Mouse (Mus musculus) embryonic facial prominence, embryonic 10.5 days (tissue): ENCODE measurements at regions not wholly inside any gene's neighbourhood (a gene's known extent, or its start where the extent isn't known, plus 50 kb on each side); places are given as distances from the start of the nearest gene placed in this dataset.

Source experiments
- DNase-seq: peaks from one replicate; pipeline ENCODE4 v3.0.0-alpha.2; 2017; ENCODE audit warnings: low spot score
- H3K27ac ChIP-seq: fragments of 300-500 bp; sonication (generic); replicated peaks from 2 replicates; pipeline ENCODE4 v1.5.1; 2016; ENCODE audit warnings: mild to moderate bottlenecking
- H3K27me3 ChIP-seq: fragments of 300-500 bp; sonication (generic); replicated peaks from 2 replicates; pipeline ENCODE4 v1.6.1; 2016; ENCODE audit warnings: low read depth, mild to moderate bottlenecking; ENCODE audit not compliant: poor library complexity, severe bottlenecking
- H3K36me3 ChIP-seq: fragments of 300-500 bp; sonication (generic); replicated peaks from 2 replicates; pipeline ENCODE4 v1.6.1; 2016; ENCODE audit warnings: mild to moderate bottlenecking, moderate library complexity
- H3K4me1 ChIP-seq: fragments of 300-500 bp; sonication (generic); 2 replicates; pipeline ENCODE4 v1.6.1; 2016
- H3K4me3 ChIP-seq: fragments of 300-500 bp; sonication (generic); 2 replicates; pipeline ENCODE4 v1.5.1; 2016; ENCODE audit warnings: mild to moderate bottlenecking, moderate library complexity
- H3K9me3 ChIP-seq: fragments of 300-500 bp; sonication (generic); 2 replicates; pipeline ENCODE4 v1.6.1; 2016; ENCODE audit warnings: mild to moderate bottlenecking
- WGBS: fragments of 180-500 bp; shearing (Covaris S2); methylation state at CpG from one replicate; pipeline ENCODE4 v1.1.7; 2016; 5-methylcytosine and 5-hydroxymethylcytosine counted together

- no peaks in the 10 kb centered on the region for H3K36me3 ChIP-seq
- no peak overlapping the region for H3K4me3 ChIP-seq
- H3K27ac ChIP-seq, result no peak overlapping the region
- peaks cover 15% of the 10 kb centered on the region for H3K4me1 ChIP-seq
- 86% methylated on average over 4 of the region's 4 CpGs for WGBS
- 0 out of 2 replicates have a peak, but pooled peaks cover 9% of the 10 kb centered on the region for H3K27me3 ChIP-seq
- H3K9me3 ChIP-seq, result no peaks in the 10 kb centered on the region
- DNase-seq, result no peak
Observed at GRCm38 (mm10) chr9:59188411-59188810, 102.9 kb upstream of the Adpgk start.

GRCm38 (mm10) chr9:59186326-59186725, 105.0 kb upstream of the Adpgk start:
- H3K27ac ChIP-seq, result no peak overlapping the region
- H3K4me1 ChIP-seq, result peaks cover 15% of the 10 kb centered on the region
- no peak overlapping the region for H3K4me3 ChIP-seq
- DNase-seq, result peak; percentile 39
- WGBS, result 38% methylated on average over 4 of the region's 4 CpGs
- no peaks in the 10 kb centered on the region for H3K9me3 ChIP-seq
- no peaks in the 10 kb centered on the region for H3K36me3 ChIP-seq
- H3K27me3 ChIP-seq, result 0 out of 2 replicates have a peak, but pooled peaks cover 14% of the 10 kb centered on the region

DNA sequence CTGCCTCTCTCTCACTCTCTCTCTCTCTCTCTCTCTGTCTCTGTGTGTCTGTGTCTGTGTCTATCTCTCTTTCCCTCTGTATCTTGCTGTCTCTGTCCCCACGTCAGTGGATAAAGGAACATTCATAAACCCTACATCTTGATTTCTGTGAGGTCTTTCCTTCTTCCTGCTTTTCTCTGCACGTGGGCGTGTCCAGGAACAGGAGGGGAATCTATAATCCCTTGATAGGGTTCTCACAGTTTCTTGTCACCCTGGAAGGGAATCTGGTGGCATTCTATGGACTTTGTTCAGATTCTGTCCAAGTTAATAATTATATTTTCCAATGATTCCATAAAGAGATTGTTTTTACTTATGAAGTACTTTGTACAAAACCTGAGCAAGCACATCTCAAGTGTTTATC, 107.3 kb upstream of the Adpgk start:
- DNase-seq, result no peak
- Histone ChIP-seq H3K27ac (no peak overlapping the region), H3K27me3 (0 out of 2 replicates have a peak, but pooled peaks cover 14% of the 10 kb centered on the region), H3K9me3 (no peaks in the 10 kb centered on the region), H3K4me1 (peaks cover 15% of the 10 kb centered on the region), H3K36me3 (no peaks in the 10 kb centered on the region), H3K4me3 (no peak overlapping the region)
- WGBS, result 70% methylated on average over 3 of the region's 3 CpGs

DNA sequence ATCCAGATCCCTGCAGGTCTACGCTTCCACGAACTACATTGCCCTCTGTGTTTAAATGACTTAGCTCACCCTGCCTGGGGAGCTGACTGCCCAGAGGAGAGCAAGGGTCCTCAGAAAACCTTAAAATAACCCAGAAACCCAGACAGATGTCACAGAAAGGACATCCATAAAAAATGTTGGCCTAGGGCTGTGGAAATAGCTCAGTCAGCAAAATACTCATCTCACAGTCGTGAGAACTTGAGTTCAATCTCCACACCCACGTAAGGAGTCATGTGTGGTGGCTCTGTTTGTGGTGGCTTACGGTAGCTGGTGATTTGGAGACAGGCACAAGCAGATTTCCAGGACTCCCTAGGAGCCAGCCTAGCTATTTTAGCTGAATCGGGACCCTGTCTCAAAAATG, 108.5 kb upstream of the Adpgk start:
- Histone ChIP-seq H3K4me3 (no peak overlapping the region), H3K27ac (no peak overlapping the region), H3K36me3 (no peaks in the 10 kb centered on the region), H3K9me3 (no peaks in the 10 kb centered on the region), H3K27me3 (0 out of 2 replicates have a peak, but pooled peaks cover 14% of the 10 kb centered on the region), H3K4me1 (peaks cover 13% of the 10 kb centered on the region)
- 82% methylated on average over 6 of the region's 6 CpGs for WGBS
- no peak for DNase-seq

- peaks cover 13% of the 10 kb centered on the region for H3K4me1 ChIP-seq
- H3K4me3 ChIP-seq, result no peak overlapping the region
- no peaks in the 10 kb centered on the region for H3K9me3 ChIP-seq
- H3K36me3 ChIP-seq, result no peaks in the 10 kb centered on the region
- no peak for DNase-seq
- no peak overlapping the region for H3K27ac ChIP-seq
- 83% methylated on average over 8 of the region's 8 CpGs for WGBS
- H3K27me3 ChIP-seq, result 0 out of 2 replicates have a peak, but pooled peaks cover 14% of the 10 kb centered on the region
Observed at GRCm38 (mm10) chr9:59182490-59182889, 108.9 kb upstream of the Adpgk start.

- no peaks in the 10 kb centered on the region for H3K36me3 ChIP-seq
- H3K4me1 ChIP-seq, result no peaks in the 10 kb centered on the region
- H3K27ac ChIP-seq, result no peak overlapping the region
- no peak overlapping the region for H3K4me3 ChIP-seq
- 88% methylated on average over 2 of the region's 2 CpGs for WGBS
- H3K27me3 ChIP-seq, result no peaks in the 10 kb centered on the region
- no peak for DNase-seq
- no peaks in the 10 kb centered on the region for H3K9me3 ChIP-seq
Observed at GRCm38 (mm10) chr9:59171576-59171975, 119.8 kb upstream of the Adpgk start.

DNA sequence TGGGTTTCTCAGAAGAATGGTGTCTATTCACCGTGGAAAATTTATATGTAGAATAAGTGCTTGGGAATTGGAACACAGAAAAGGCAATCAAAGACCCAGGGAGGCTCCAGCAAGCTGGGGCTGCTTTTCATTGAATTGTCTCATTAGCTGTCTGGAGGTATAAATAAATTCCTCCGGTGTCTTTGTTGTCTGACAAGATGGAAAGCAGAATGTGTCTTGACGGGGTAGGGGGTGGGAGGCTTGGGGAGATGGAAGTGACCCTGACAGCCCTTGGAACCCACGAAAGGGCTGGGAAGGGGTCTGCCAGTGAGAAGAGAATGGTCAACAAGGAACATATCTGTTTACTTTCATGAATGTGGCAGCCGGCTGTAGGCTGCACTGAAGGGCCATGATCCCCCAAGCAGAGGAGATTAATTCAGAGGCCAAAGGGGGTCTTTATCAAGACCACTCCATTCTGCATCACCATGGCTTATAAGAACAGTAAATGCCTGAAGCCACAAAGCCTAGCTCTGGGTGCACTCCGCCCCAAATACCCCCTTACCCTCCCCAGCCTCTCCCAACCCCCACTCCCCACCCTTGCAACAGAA, 127.2 kb upstream of the Neo1 start:
- WGBS, result 58% methylated on average over 6 of the region's 6 CpGs
- no peaks in the 10 kb centered on the region for H3K36me3 ChIP-seq
- no peak overlapping the region for H3K4me3 ChIP-seq
- peaks cover 16% of the 10 kb centered on the region; the same call in 1 of the 2 replicates for H3K4me1 ChIP-seq
- no peak for DNase-seq
- no peaks in the 10 kb centered on the region for H3K27me3 ChIP-seq
- H3K9me3 ChIP-seq, result no peaks in the 10 kb centered on the region
- H3K27ac ChIP-seq, result 0 out of 2 replicates have a peak overlapping the region, but pooled peaks have one; percentile 30

DNA sequence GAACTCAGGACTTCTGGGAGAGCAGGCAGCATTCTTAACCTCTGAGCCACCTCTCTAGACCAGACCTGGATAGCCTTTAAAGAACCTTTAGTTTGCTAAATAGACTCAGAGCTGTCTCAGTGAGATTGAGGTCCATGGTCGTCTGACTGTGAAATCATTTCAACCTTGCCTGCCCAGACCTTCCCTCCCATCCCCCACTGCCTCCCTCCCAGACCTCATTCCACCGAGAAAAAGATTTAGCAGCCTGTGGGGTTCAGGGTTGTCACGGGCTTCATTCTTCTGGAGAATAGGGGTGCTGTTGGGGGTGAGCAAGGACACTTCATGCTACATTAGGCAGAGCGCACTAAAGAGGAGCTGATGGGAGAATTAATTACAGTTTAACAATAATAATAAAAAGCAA, 126.7 kb upstream of the Neo1 start:
- Histone ChIP-seq H3K27me3 (no peaks in the 10 kb centered on the region), H3K9me3 (no peaks in the 10 kb centered on the region), H3K36me3 (no peaks in the 10 kb centered on the region), H3K4me3 (no peak overlapping the region), H3K27ac (0 out of 2 replicates have a peak overlapping the region, but pooled peaks have one; percentile 24), H3K4me1 (peaks cover 16% of the 10 kb centered on the region; the same call in 1 of the 2 replicates)
- DNase-seq, result no peak
- 47% methylated on average over 4 of the region's 4 CpGs for WGBS

GRCm38 (mm10) chr9:59157663-59158062, 121.4 kb upstream of the Neo1 start:
- WGBS, result 77% methylated on average over 5 of the region's 5 CpGs
- H3K36me3 ChIP-seq, result no peaks in the 10 kb centered on the region
- no peaks in the 10 kb centered on the region for H3K9me3 ChIP-seq
- no peak overlapping the region for H3K4me3 ChIP-seq
- no peaks in the 10 kb centered on the region for H3K27me3 ChIP-seq
- H3K4me1 ChIP-seq, result peaks cover 20% of the 10 kb centered on the region
- no peak overlapping the region for H3K27ac ChIP-seq
- no peak for DNase-seq

DNA sequence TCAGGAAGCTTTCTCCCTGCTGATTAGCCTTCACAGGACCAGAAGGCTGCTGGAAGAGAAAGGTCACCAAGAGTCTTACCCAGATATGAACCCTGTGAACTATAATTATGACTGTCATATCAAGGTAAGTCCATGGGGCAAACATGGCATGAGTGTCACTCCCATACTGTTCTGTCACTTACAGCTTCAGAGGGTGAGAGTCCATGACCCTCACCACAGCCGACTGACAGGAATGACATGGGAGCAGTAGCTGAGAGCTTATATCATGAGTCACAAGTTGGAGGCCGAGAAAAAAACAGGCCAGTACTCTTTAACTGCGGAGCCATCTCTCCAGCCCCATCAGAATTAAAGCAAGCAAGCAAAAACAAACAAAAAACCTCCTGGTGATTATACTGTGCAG, 117.7 kb upstream of the Neo1 start:
- WGBS, result 70% methylated on average over 3 of the region's 3 CpGs
- H3K4me1 ChIP-seq, result peaks cover 18% of the 10 kb centered on the region

DNA sequence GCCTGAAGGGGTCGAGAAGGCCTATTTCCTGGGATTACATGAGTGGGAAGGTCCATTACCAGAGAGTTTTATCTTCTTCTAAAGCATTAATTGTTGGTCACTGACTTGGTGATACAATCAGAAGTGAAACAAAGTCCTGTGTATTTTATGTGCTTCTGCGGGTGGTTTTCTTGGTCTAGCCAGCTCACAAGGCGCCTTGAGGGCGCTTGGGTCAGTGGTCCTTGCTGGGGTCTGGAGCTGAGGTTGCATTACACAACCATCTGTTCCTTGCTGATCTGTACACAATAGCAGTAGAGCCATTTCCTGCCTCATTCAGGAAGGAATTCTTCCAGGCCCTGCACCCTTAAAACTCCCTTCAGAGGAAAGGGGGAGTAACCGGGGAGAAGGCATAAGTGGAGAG, 116.9 kb upstream of the Neo1 start:
- no peak overlapping the region for H3K4me3 ChIP-seq
- no peak for DNase-seq
- no peak overlapping the region for H3K27ac ChIP-seq
- H3K4me1 ChIP-seq, result peaks cover 18% of the 10 kb centered on the region
- no peaks in the 10 kb centered on the region for H3K36me3 ChIP-seq
- 61% methylated on average over 5 of the region's 5 CpGs for WGBS
- no peaks in the 10 kb centered on the region for H3K27me3 ChIP-seq
- H3K9me3 ChIP-seq, result no peaks in the 10 kb centered on the region

More for the DNA sequence above, 117.7 kb upstream of the Neo1 start:
- Histone ChIP-seq H3K9me3 (no peaks in the 10 kb centered on the region), H3K27me3 (no peaks in the 10 kb centered on the region), H3K36me3 (no peaks in the 10 kb centered on the region), H3K4me3 (no peak overlapping the region), H3K27ac (no peak overlapping the region)
- DNase-seq, result no peak

- no peaks in the 10 kb centered on the region for H3K27me3 ChIP-seq
- WGBS, result 76% methylated on average over 3 of the region's 3 CpGs
- no peaks in the 10 kb centered on the region for H3K4me1 ChIP-seq
- H3K27ac ChIP-seq, result no peak overlapping the region
- H3K4me3 ChIP-seq, result no peak overlapping the region
- DNase-seq, result no peak
- no peaks in the 10 kb centered on the region for H3K9me3 ChIP-seq
- H3K36me3 ChIP-seq, result no peaks in the 10 kb centered on the region
Observed at GRCm38 (mm10) chr9:59144256-59144800, 108.1 kb upstream of the Neo1 start.

DNA sequence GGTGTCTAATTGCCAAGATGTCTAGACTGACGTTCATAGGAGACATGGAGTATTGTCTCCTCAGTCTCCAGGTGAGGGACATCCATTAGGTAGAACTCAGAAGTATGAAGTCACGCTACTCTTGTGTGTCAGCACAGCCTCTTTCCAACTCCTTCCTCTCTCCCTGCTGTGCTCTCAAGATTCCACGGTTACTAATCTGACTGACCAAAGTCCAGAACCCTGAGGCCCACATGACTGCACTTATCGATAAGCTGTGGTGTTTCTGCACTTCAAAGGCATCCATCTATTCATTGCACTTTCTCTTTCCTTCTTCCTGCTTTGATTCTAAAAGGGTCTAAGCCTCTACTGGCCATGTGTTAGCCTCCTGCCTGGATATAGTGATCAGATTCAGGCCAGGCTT, 107.4 kb upstream of the Neo1 start:
- H3K4me1 ChIP-seq, result no peaks in the 10 kb centered on the region
- no peak for DNase-seq
- no peaks in the 10 kb centered on the region for H3K27me3 ChIP-seq
- H3K27ac ChIP-seq, result no peak overlapping the region
- no peak overlapping the region for H3K4me3 ChIP-seq
- 86% methylated on average over 4 of the region's 4 CpGs for WGBS
- no peaks in the 10 kb centered on the region for H3K36me3 ChIP-seq
- no peaks in the 10 kb centered on the region for H3K9me3 ChIP-seq
